Mouse (Mus musculus): ENCODE results near the gene Uaca. TPM values are rescaled to one million over a fixed set of nuclear protein-coding genes. Genes with fewer than 3 reads are reported as not detected.

The Uaca gene
- polyA plus RNA-seq, 1 experiment, result 1.0 TPM

- Histone ChIP-seq H3K27ac (ENCODE audit: insufficient read depth, low read length) (no peak overlapping the region), H3K4me3 (ENCODE audit: extremely low read depth, insufficient read depth, insufficient read length) (no peak overlapping the region), H3K36me3 (ENCODE audit: control insufficient read depth, insufficient read depth, low read length) (no peaks in the 10 kb centered on the region), H3K4me1 (ENCODE audit: control insufficient read depth, insufficient read depth, insufficient read length) (no peaks in the 10 kb centered on the region; the same call in 1 of the 2 replicates), H3K27me3 (ENCODE audit: control insufficient read depth, insufficient read depth, low read length) (no peaks in the 10 kb centered on the region)
- 45% methylated on average over 6 of the region's 6 CpGs for WGBS
- TF ChIP-seq CTCF (IDR thresholded peaks at IDR 0.05; ENCODE audit: extremely low read depth, insufficient read depth, insufficient read length, insufficient replicate concordance) (no peak), POLR2A (IDR thresholded peaks at IDR 0.05; ENCODE audit: low read depth, low read length) (no peak)
- no peak for DNase-seq (ENCODE audit: low read depth in 1 of 2, low spot score in 2 of 2)
These were observed 99.2 kb downstream of the Uaca start for GRCm38 (mm10) chr9:60893511-60893910.

GRCm38 (mm10) chr9:60895486-60896110, 101.3 kb downstream of the Uaca start:
- Histone ChIP-seq H3K4me3 (ENCODE audit: extremely low read depth, insufficient read depth, insufficient read length) (no peak overlapping the region), H3K4me1 (ENCODE audit: control insufficient read depth, insufficient read depth, insufficient read length) (peaks cover 7% of the 10 kb centered on the region; the same call in 1 of the 2 replicates), H3K36me3 (ENCODE audit: control insufficient read depth, insufficient read depth, low read length) (no peaks in the 10 kb centered on the region), H3K27ac (ENCODE audit: insufficient read depth, low read length) (no peak overlapping the region), H3K27me3 (ENCODE audit: control insufficient read depth, insufficient read depth, low read length) (no peaks in the 10 kb centered on the region)
- TF ChIP-seq POLR2A (IDR thresholded peaks at IDR 0.05; ENCODE audit: low read depth, low read length), result no peak
- TF ChIP-seq CTCF (IDR thresholded peaks at IDR 0.05; ENCODE audit: extremely low read depth, insufficient read depth, insufficient read length, insufficient replicate concordance), result peak; percentile 36; the same call in 1 of the 2 replicates
- WGBS, result 37% methylated on average over 8 of the region's 8 CpGs
- peak in 1 of 2 experiments; percentile 19 for DNase-seq (ENCODE audit: low read depth in 1 of 2, low spot score in 2 of 2)

GRCm38 (mm10) chr9:60898291-60899020, 104.1 kb downstream of the Uaca start:
- H3K4me3 ChIP-seq (ENCODE audit: extremely low read depth, insufficient read depth, insufficient read length), result no peak overlapping the region
- WGBS, result 87% methylated on average over 5 of the region's 5 CpGs
- no peaks in the 10 kb centered on the region for H3K27me3 ChIP-seq (ENCODE audit: control insufficient read depth, insufficient read depth, low read length)
- no peak overlapping the region for H3K27ac ChIP-seq (ENCODE audit: insufficient read depth, low read length)
- TF ChIP-seq POLR2A (IDR thresholded peaks at IDR 0.05; ENCODE audit: low read depth, low read length) (no peak), CTCF (IDR thresholded peaks at IDR 0.05; ENCODE audit: extremely low read depth, insufficient read depth, insufficient read length, insufficient replicate concordance) (no peak)
- no peaks in the 10 kb centered on the region for H3K36me3 ChIP-seq (ENCODE audit: control insufficient read depth, insufficient read depth, low read length)
- DNase-seq (ENCODE audit: low read depth in 1 of 2, low spot score in 2 of 2), result no peak
- H3K4me1 ChIP-seq (ENCODE audit: control insufficient read depth, insufficient read depth, insufficient read length), result peaks cover 7% of the 10 kb centered on the region; the same call in 1 of the 2 replicates

DNA sequence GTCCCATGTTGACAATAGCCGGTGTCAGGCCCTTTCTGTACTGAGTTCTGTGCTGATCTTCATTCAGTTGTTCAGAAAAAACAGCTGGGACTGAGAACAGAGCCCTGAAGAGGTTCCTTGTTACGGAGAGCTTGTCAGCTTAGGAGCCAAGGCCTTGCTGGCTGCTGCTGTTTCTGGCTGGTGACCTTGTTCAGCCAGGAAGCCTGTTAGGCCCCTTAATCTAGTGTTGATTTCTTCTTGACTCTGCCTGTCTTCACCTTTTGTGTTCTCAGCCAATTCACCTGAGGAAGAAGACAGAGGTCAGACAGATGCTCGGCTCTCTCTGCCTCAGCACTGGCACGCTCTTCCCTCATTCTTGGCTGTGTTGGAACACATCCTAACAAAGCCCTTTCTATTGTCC, 104.9 kb downstream of the Uaca start:
- no peak overlapping the region for H3K4me3 ChIP-seq (ENCODE audit: extremely low read depth, insufficient read depth, insufficient read length)
- WGBS, result 92% methylated on average over 4 of the region's 4 CpGs
- H3K36me3 ChIP-seq (ENCODE audit: control insufficient read depth, insufficient read depth, low read length), result no peaks in the 10 kb centered on the region
- peaks cover 9% of the 10 kb centered on the region for H3K4me1 ChIP-seq (ENCODE audit: control insufficient read depth, insufficient read depth, insufficient read length)
- H3K27me3 ChIP-seq (ENCODE audit: control insufficient read depth, insufficient read depth, low read length), result no peaks in the 10 kb centered on the region
- no peak for DNase-seq (ENCODE audit: low read depth in 1 of 2, low spot score in 2 of 2)
- no peak overlapping the region for H3K27ac ChIP-seq (ENCODE audit: insufficient read depth, low read length)
- TF ChIP-seq POLR2A (IDR thresholded peaks at IDR 0.05; ENCODE audit: low read depth, low read length), result no peak
- TF ChIP-seq CTCF (IDR thresholded peaks at IDR 0.05; ENCODE audit: extremely low read depth, insufficient read depth, insufficient read length, insufficient replicate concordance), result no peak

- H3K27me3 ChIP-seq (ENCODE audit: control insufficient read depth, insufficient read depth, low read length), result no peaks in the 10 kb centered on the region
- no peak overlapping the region for H3K27ac ChIP-seq (ENCODE audit: insufficient read depth, low read length)
- H3K36me3 ChIP-seq (ENCODE audit: control insufficient read depth, insufficient read depth, low read length), result no peaks in the 10 kb centered on the region
- no peak for DNase-seq (ENCODE audit: low read depth in 1 of 2, low spot score in 2 of 2)
- 88% methylated on average over 3 of the region's 3 CpGs for WGBS
- H3K4me3 ChIP-seq (ENCODE audit: extremely low read depth, insufficient read depth, insufficient read length), result no peak overlapping the region
- TF ChIP-seq CTCF (IDR thresholded peaks at IDR 0.05; ENCODE audit: extremely low read depth, insufficient read depth, insufficient read length, insufficient replicate concordance) (no peak), POLR2A (IDR thresholded peaks at IDR 0.05; ENCODE audit: low read depth, low read length) (no peak)
- peaks cover 15% of the 10 kb centered on the region for H3K4me1 ChIP-seq (ENCODE audit: control insufficient read depth, insufficient read depth, insufficient read length)
These were observed 105.6 kb downstream of the Uaca start for GRCm38 (mm10) chr9:60899797-60900459.

- Histone ChIP-seq H3K27me3 (ENCODE audit: control insufficient read depth, insufficient read depth, low read length) (no peaks in the 10 kb centered on the region), H3K4me3 (ENCODE audit: extremely low read depth, insufficient read depth, insufficient read length) (no peak overlapping the region), H3K4me1 (ENCODE audit: control insufficient read depth, insufficient read depth, insufficient read length) (no peaks in the 10 kb centered on the region), H3K36me3 (ENCODE audit: control insufficient read depth, insufficient read depth, low read length) (no peaks in the 10 kb centered on the region), H3K27ac (ENCODE audit: insufficient read depth, low read length) (no peak overlapping the region)
- TF ChIP-seq CTCF (IDR thresholded peaks at IDR 0.05; ENCODE audit: extremely low read depth, insufficient read depth, insufficient read length, insufficient replicate concordance) (no peak), POLR2A (IDR thresholded peaks at IDR 0.05; ENCODE audit: low read depth, low read length) (no peak)
- WGBS, result 91% methylated on average over 1 of the region's 1 CpGs
- no peak for DNase-seq (ENCODE audit: low read depth in 1 of 2, low spot score in 2 of 2)
These were observed 117.9 kb downstream of the Uaca start for GRCm38 (mm10) chr9:60912266-60912665.
